Mouse (Mus musculus): ENCODE results near the gene Osbp. TPM values are rescaled to one million over a fixed set of nuclear protein-coding genes. Genes with fewer than 3 reads are reported as not detected.

Gene Osbp
- 30.9 TPM for polyA plus RNA-seq (2014; fragmentation: Illumina TruSeq; extraction: RNeasy Lipid Tissue Mini Kit (QIAGEN cat#74804); ENCODE audit: low read depth, low replicate concordance)

DNA sequence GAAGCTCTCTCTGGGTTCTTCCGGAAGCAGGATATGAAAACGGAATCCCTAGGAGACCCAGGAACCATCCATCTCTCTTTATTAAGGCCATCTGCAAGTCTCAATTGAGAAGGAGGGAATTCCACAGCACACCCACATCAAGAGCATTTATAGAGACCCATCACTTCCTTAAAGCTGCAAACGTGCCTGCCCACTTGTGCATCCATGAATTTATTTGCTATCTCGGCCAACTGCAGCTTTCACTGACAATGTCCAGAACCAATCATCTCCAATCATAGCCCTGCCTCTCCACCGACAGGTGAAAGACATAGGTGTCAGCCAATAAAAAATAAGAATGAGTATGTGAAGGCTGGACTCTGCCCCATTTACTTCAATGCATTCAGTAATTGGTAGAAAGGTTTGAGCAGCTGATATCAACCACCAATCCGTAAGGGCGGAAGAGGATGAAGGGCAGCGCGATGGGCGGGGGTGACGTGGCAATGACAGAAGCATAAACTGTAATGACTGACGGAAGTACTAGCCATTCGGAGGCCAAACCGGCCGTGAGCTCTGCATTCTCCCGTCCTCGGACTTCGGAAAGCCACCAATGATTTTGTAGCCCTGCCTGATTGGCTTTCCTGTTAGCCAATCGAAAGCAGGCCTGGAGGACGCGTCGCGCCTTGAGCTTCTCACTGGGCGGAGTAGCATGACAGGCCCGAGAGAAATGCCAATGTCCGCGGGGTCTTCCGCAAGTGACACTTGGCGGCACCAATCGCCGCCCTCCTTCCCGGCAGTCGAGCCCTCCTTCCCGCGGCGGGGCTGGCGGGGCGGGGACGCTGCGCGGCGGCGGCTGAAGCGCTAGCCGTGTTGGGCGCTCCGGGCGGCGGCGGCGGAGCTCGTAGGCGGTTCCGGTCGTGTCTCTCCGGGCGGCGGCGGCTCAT, at the start of gene Osbp:
Gene Osbp (plus strand): TSS at position 919 of the 920 bp plus-strand sequence.

GRCm38 (mm10) chr19:12041217-12041616, 75.5 kb downstream of the Osbp start, which contains the start of gene Olfr1423:
TSS of gene Olfr1423 (minus strand) at chr19:12041317.

Other genes starting within 250 kb of the Osbp start
- gene Gif, start 218.4 kb upstream of the Osbp start, polyA plus RNA-seq (2014; fragmentation: Illumina TruSeq; extraction: RNeasy Lipid Tissue Mini Kit (QIAGEN cat#74804); ENCODE audit: low read depth, low replicate concordance), result 0.62 TPM
- 31.1 TPM for gene Mrpl16, start 195.6 kb upstream of the Osbp start, polyA plus RNA-seq (2014; fragmentation: Illumina TruSeq; extraction: RNeasy Lipid Tissue Mini Kit (QIAGEN cat#74804); ENCODE audit: low read depth, low replicate concordance)
- 1.3 TPM for gene Stx3, start 146.5 kb upstream of the Osbp start, polyA plus RNA-seq (2014; fragmentation: Illumina TruSeq; extraction: RNeasy Lipid Tissue Mini Kit (QIAGEN cat#74804); ENCODE audit: low read depth, low replicate concordance)
- not detected for gene Olfr1417, start 126.7 kb upstream of the Osbp start, polyA plus RNA-seq (2014; fragmentation: Illumina TruSeq; extraction: RNeasy Lipid Tissue Mini Kit (QIAGEN cat#74804); ENCODE audit: low read depth, low replicate concordance)
- not detected for gene Olfr1418, start 104.9 kb upstream of the Osbp start, polyA plus RNA-seq (2014; fragmentation: Illumina TruSeq; extraction: RNeasy Lipid Tissue Mini Kit (QIAGEN cat#74804); ENCODE audit: low read depth, low replicate concordance)
- not detected for gene Olfr1419, start 90.8 kb upstream of the Osbp start, polyA plus RNA-seq (2014; fragmentation: Illumina TruSeq; extraction: RNeasy Lipid Tissue Mini Kit (QIAGEN cat#74804); ENCODE audit: low read depth, low replicate concordance)
- not detected for gene Olfr1420, start 79.4 kb upstream of the Osbp start, polyA plus RNA-seq (2014; fragmentation: Illumina TruSeq; extraction: RNeasy Lipid Tissue Mini Kit (QIAGEN cat#74804); ENCODE audit: low read depth, low replicate concordance)
- 13.0 TPM for gene Patl1, start 53.5 kb upstream of the Osbp start, polyA plus RNA-seq (2014; fragmentation: Illumina TruSeq; extraction: RNeasy Lipid Tissue Mini Kit (QIAGEN cat#74804); ENCODE audit: low read depth, low replicate concordance)
- gene Olfr1423, start 75.4 kb downstream of the Osbp start, polyA plus RNA-seq (2014; fragmentation: Illumina TruSeq; extraction: RNeasy Lipid Tissue Mini Kit (QIAGEN cat#74804); ENCODE audit: low read depth, low replicate concordance), result not detected
- gene Olfr1424, start 96.7 kb downstream of the Osbp start, polyA plus RNA-seq (2014; fragmentation: Illumina TruSeq; extraction: RNeasy Lipid Tissue Mini Kit (QIAGEN cat#74804); ENCODE audit: low read depth, low replicate concordance), result 0.11 TPM
- gene Olfr1425, start 111.8 kb downstream of the Osbp start, polyA plus RNA-seq (2014; fragmentation: Illumina TruSeq; extraction: RNeasy Lipid Tissue Mini Kit (QIAGEN cat#74804); ENCODE audit: low read depth, low replicate concordance), result not detected
- not detected for gene Olfr1426, start 126.1 kb downstream of the Osbp start, polyA plus RNA-seq (2014; fragmentation: Illumina TruSeq; extraction: RNeasy Lipid Tissue Mini Kit (QIAGEN cat#74804); ENCODE audit: low read depth, low replicate concordance)
- not detected for gene Olfr1427, start 137.4 kb downstream of the Osbp start, polyA plus RNA-seq (2014; fragmentation: Illumina TruSeq; extraction: RNeasy Lipid Tissue Mini Kit (QIAGEN cat#74804); ENCODE audit: low read depth, low replicate concordance)
- gene Olfr1428, start 150.0 kb downstream of the Osbp start, polyA plus RNA-seq (2014; fragmentation: Illumina TruSeq; extraction: RNeasy Lipid Tissue Mini Kit (QIAGEN cat#74804); ENCODE audit: low read depth, low replicate concordance), result not detected
- gene Olfr76, start 157.3 kb downstream of the Osbp start, polyA plus RNA-seq (2014; fragmentation: Illumina TruSeq; extraction: RNeasy Lipid Tissue Mini Kit (QIAGEN cat#74804); ENCODE audit: low read depth, low replicate concordance), result 0.17 TPM
- 0.10 TPM for gene Olfr1555-ps1, start 204.2 kb downstream of the Osbp start, polyA plus RNA-seq (2014; fragmentation: Illumina TruSeq; extraction: RNeasy Lipid Tissue Mini Kit (QIAGEN cat#74804); ENCODE audit: low read depth, low replicate concordance)
- not detected for gene Olfr1431, start 234.7 kb downstream of the Osbp start, polyA plus RNA-seq (2014; fragmentation: Illumina TruSeq; extraction: RNeasy Lipid Tissue Mini Kit (QIAGEN cat#74804); ENCODE audit: low read depth, low replicate concordance)

All from testis, adult 10 weeks (tissue).